Mouse (Mus musculus): ENCODE measurements at regions not wholly inside any gene's neighbourhood (a gene's known extent, or its start where the extent isn't known, plus 50 kb on each side); places are given as distances from the start of the nearest gene placed in this dataset.
A peak's percentile ranks its signal among the peaks of the same experiment; 100 is the strongest.

DNA sequence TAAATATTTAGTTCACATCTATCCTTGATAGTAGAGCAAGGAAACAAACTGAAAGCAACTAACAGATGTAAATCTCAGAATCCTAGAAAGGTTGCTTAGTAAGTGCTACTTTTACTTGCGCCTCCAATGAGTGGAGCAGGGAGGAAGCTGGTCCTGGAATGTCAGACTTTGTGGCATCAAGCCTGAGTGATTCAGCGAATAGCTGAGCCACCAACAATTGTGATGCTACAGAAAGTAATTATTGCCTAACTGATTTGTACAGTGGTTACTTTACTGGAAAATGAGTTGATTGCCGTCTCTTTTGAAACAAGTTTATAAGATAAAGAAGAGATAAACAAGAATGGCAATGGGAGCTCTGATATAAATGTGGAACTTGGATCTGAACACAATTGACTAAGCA is 173.9 kb upstream of the Clnk start:
- no peak for DNase-seq (ENCODE audit: low spot score in 2 of 2)

DNA sequence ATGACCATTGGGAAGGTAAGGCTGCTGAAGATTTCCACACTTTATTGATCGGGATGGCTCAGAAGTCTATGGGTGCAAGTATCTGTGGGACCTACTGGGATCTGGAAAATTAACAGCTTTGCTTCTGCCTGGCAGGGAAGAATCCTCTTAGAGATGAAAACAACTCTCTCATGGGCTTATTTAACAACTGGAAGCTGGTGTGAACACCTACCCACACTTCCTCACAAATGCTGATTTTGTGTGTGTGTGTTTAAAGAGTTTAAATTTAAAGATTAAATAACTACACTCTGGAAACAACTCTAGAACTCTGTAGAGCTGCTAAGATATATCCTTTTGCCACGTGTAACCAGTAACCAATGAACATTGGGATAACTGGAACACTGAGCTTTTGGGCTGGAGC is 172.5 kb upstream of the Clnk start:
- no peak for DNase-seq (ENCODE audit: low spot score in 2 of 2)

DNA sequence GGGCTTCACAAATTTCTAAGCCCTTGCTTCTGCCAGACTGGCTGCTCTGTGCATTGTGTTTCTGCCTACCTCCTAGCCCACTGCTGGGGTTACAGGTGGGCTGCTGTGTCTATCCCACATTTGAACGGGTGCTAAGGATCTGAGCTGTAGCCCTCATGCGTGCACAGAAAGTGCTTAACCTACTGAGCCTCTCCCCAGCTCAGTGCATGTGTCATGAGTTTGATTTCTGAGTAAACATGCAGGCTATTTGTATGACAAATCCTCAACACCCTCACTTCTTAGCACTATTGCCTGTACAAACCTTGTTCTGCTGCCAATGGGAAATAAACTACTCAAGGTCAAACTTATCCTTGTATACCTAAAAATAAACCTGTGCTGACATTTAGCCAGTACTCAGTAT is 163.9 kb upstream of the Clnk start:
- DNase-seq (ENCODE audit: low spot score in 2 of 2), result no peak

DNA sequence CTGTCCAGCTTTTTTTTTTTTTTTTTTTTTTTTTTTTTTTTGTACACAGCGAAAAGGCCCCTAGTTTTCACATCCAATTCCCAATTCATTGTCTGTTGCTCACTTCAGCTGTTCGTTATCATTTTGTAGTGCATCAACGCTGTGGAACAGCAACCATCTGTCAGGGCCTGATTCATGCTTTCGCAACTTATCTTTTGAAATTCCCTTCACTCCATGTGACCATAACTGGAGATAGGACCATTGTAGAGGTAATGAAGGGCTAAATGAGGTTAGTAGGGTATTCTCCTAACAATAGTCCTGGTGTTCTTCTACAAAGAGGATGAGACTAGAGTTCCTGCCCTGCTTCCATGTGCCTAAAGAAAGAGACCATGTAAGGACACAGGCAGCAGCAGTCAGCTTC is 146.6 kb upstream of the Clnk start:
- DNase-seq (ENCODE audit: low spot score in 2 of 2), result no peak

DNA sequence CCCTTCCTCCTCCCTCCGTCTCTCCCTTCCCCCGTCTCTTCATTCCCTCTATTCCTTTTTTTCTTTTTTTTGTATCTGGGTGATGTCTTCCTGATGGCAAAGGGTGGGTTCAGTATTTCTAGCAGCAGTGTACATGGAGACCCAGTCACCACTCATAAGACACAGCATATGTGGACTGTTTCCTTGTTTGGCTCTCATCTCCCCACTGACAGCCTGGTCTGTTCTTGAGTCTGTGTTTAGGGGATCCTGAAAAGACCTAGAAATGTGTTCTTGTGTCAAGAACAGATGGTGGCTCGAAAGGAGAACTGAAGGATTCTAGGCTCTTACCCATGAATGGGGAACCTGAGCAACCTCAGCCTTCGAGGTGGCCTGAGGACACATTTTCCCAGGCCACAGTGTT is 124.0 kb upstream of the Clnk start:
- no peak for DNase-seq (ENCODE audit: low spot score in 2 of 2)

DNA sequence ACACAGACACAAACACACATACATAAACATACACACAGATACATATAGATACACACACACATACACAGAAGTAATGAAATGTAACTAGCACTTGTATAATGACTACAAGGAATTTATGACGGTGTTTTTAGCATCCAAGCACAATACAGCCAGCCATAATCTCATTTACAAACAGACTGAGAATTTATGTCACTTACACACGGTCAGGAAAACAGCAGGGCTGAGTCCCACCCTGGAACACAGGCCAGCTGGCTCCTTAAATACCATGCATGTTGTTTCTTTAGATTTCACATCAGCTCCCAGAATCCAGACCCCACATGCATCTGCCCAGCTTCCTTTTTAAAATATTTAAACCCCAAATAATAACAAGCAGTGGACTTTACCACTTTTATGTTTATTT is 123.1 kb upstream of the Clnk start:
- DNase-seq (ENCODE audit: low spot score in 2 of 2), result no peak

DNA sequence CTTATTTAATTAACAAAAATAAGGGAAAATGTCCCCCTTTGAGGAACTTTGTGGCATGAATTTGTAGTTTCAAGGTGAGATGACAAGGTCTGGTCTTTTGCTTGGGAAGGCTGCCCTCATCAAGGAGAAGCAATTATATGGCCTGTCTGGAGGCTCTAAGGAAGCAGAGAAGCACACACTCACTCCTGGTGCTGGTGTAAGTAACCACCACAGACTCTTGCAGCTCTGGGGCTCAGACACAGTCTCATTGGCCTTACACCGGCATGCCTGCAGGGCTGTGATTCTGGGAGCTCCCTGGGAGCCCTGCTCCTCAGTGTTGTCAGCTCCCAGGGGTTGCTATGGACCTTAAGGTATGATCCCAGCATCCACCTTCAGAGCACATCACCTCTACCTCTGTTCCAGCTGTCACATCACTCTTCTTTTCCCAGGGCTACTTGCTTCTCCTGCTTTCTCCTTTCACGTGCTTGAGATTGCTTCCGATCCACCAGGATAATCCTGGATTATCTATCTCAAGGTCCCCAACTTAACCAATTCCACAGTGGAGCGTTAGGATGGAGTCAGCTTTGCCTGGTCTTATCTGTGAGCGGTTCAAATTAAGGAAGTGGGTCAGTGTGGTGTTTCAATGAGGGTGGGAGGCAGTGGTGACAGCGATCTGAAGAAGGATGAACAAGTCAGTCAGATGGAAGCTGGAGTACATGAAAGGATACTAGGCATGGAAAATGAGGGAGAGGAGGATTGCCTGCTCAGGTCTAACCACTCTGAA is 96.0 kb upstream of the Clnk start:
- no peak for DNase-seq (ENCODE audit: low spot score in 2 of 2)

DNA sequence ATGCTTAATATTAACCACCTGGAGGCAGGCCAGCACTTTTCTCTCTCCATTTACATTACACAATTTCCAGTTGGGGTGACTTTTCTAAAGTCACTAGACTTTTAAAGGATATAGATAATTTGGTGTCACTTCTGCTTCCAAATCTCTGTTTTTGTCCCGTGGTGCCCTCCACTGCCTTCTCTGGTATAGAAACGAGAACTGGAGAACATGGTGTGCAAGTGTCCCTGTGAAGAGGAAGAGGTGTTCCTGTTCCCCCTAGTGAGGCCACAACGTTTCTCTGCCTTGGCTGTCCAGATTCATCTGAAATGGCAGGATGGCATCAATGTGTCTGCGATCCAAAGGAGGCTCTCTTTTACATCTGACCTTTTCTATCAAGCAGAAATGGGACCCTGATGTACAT is 93.9 kb upstream of the Clnk start:
- no peak for DNase-seq (ENCODE audit: low spot score in 2 of 2)

DNA sequence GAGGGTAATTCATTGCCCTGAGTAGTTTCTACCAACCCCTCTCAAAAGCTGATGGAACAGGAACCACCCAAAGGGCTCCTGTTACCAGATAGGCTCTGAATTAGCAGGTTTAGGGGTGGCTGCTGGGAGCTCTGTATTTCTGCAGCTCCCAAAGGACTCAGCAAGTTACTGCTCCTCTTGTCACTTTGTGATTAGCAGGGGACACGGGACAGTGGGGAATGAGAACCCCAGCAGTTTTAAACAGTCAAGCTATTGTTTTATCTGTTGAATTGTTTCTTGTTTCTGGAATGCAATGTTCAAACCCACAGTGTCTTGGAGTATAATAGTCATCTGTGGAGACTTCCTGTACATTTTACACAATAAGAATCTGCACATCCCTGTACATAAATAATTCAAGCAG is 90.4 kb upstream of the Clnk start:
- no peak for DNase-seq (ENCODE audit: low spot score in 2 of 2)

DNA sequence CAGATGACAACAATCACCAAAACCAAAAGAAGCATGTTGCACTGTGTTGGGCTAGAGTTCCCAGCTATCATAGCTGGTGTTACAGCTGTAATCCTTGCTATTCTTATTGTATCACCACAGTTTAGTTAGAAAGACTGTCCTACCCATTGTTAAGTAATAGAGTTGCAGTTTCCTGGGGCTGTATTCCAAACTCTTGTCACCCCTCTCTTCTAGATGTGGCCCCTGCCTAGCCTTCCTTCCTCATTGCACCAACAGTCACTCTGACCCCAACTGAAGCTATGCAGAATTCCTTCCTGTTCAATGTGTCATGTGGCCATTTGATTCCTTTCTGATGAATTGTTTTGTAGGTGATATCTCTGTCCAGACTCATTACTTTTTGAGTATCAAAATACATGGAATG is 87.8 kb upstream of the Clnk start:
- DNase-seq (ENCODE audit: low spot score in 2 of 2), result no peak

DNA sequence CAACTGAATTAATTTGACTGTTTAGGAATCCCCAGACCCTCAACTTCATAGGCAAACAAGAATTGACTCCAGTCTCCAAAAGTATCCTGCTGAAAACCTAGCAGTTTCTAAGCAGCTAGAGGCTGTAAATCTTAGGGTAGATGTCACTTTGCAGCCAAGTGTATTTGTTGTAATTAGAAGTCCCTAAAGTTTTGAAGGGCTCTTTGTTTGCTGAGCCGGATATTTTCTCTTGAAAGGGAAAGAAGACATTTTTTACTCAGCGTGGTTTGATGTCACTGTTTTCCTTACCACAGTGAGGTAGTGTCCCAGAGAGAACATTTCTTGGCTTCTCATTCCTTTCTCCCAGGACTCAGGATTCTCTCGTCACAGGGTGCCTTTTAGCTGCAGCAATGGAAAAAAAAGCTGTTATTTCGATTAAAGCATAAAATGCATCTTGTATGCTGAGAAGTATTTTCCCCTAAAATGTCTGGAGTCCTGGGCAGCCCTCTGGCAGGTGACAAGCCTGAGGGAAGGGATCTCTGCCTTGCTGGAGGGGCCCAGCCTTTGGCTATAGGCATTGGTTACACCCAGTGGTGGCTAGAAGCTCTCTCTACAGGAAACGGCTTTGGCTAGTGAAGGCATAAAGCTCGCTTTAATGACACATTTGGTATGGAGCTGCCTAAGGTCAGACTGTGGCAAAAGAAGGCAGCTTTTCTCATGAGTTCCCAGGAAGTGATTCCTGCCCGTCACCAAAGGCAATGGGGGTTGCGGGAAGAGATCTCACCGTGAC is 74.1 kb upstream of the Clnk start:
- DNase-seq (ENCODE audit: low spot score in 2 of 2), result no peak

DNA sequence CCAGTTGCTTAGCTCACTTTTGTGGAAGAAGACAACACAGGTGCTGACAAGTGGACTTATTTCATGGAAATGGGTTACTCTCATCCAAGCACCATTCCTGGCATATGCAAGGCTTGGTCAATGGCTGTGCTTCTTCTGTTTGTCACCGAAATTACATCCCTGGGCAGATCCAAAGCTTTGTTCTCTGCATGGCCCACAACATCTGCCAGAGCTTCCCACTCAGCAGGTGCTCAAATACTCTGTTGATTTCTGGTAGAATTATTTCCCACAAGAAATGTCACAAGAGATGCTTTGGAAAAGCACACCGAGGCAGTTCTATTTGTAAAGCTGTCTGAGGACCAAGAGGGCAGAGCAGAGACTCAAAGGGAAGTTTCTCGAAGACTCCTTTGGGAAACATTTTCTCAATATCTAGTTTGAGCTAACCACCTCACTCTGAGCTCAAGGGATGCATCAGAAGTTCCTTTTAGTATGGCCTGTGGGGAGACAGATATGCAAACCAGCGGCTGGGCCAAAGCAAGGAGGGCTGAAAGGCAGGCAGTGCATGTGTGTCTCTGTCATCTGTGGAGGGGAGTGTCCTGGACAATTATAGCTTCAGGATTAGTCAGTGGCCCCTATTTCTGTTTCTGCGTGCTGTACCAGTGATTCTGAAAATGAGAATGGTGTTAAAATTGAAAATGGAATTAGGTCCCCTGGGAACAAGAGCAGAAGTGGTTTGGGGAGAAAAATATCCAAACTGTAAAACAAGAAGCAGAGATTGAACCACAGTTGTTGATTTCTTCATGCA is 69.5 kb upstream of the Clnk start:
- DNase-seq (ENCODE audit: low spot score in 2 of 2), result peak; percentile 15 to 38

DNA sequence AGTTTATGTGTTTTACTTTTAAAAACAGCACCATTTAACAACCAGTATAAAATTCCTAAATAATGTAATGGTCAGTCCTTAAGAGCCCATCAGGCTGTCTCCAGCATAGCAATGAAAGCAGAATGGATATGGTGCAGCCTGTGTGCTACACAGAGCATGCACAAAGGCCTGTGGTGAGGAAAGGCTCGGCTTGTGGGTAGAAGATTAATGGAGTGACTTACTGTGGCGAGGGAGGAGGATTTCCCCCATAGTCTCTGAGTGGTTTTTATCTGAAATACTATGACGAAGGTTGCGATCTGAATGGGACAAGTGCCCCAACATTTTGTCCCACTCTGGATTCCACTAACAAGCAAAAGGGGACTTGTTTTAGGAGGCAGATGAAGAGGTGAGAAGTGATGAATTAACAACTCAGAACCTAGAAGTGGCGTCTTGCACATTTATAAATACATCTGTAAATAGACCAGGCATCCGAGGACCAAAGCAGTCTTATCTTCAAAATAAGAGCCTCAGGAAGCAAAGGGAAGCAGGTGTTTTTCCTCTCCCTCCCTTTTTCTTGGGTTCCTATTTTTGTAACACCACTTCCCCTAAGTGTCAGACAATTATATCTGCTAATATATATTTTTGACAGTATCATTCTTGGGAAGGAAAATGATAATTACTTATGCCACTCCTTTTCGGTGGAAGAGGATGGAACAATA is 55.9 kb upstream of the Clnk start:
- no peak for DNase-seq (ENCODE audit: low spot score in 2 of 2)

DNA sequence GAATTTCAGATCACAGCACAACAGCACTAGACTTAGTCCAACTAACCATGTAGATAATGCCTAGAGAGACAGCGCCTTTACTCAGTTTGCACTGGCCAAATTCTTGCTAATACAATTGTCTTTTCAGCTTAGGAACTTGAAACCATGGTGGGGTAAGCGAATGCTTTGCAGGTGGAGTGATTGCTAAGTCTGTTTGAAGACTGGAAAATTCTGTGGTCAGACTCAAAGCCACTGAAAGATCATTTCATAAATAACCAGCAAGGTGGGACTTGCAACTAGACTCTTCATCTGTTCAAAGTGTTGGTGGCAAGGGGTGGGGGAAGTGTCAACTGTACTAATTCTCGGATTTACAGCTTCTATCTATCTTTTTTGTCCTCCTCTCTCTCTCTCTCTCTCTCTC is 50.4 kb upstream of the Clnk start:
- DNase-seq (ENCODE audit: low spot score in 2 of 2), result no peak

All from left cerebral cortex, adult 18-20 months (tissue).